Mouse (Mus musculus): Measurements from ENCODE around the gene Kcnab2. TPM values are rescaled to one million over a fixed set of nuclear protein-coding genes. Genes with fewer than 3 reads are reported as not detected.

Kcnab2 gene
- polyA plus RNA-seq, 1 experiment from 2014 or later: 3.8 TPM

GRCm38 (mm10) chr4:152463147-152463546, 14.5 kb downstream of the Kcnab2 start:
- Histone ChIP-seq H3K4me2 (ENCODE audit: low read length) (no peak overlapping the region), H3K36me3 (ENCODE audit: control insufficient read depth, insufficient read depth, low read length) (no peaks in the 10 kb centered on the region), H3K4me1 (replicated peaks; ENCODE audit: control insufficient read depth, insufficient read depth, low read length) (no peaks in the 10 kb centered on the region), H3K27ac (ENCODE audit: low read depth) (no peak overlapping the region), H3K9me3 (ENCODE audit: control insufficient read depth, low read length) (no peaks in the 10 kb centered on the region), H3K9ac (ENCODE audit: low read length) (no peak overlapping the region), H3K4me3 (ENCODE audit: low read depth, low read length) (no peak overlapping the region), H3K27me3 (replicated peaks; ENCODE audit: control insufficient read depth, insufficient read depth, low read length) (no peaks in the 10 kb centered on the region)
- 84% methylated on average over 9 of the region's 9 CpGs for WGBS
- ATAC-seq (replicated peaks; ENCODE audit: low FRiP score, low TSS enrichment, low read depth) (no peak), DNase-seq (ENCODE audit: low spot score) (no peak)

GRCm38 (mm10) chr4:152462516-152462915, 15.2 kb downstream of the Kcnab2 start:
- Histone ChIP-seq H3K36me3 (ENCODE audit: control insufficient read depth, insufficient read depth, low read length) (no peaks in the 10 kb centered on the region), H3K4me2 (ENCODE audit: low read length) (no peak overlapping the region), H3K27me3 (replicated peaks; ENCODE audit: control insufficient read depth, insufficient read depth, low read length) (no peaks in the 10 kb centered on the region), H3K27ac (ENCODE audit: low read depth) (no peak overlapping the region), H3K4me3 (ENCODE audit: low read depth, low read length) (no peak overlapping the region), H3K9ac (ENCODE audit: low read length) (no peak overlapping the region), H3K4me1 (replicated peaks; ENCODE audit: control insufficient read depth, insufficient read depth, low read length) (no peaks in the 10 kb centered on the region), H3K9me3 (ENCODE audit: control insufficient read depth, low read length) (no peaks in the 10 kb centered on the region)
- DNase-seq (ENCODE audit: low spot score): no peak
- 76% methylated on average over 12 of the region's 12 CpGs for WGBS
- ATAC-seq (replicated peaks; ENCODE audit: low FRiP score, low TSS enrichment, low read depth): no peak

- WGBS: 85% methylated on average over 4 of the region's 4 CpGs
Observed at GRCm38 (mm10) chr4:152457673-152458072, 20.0 kb downstream of the Kcnab2 start.

GRCm38 (mm10) chr4:152456609-152457008, 21.1 kb downstream of the Kcnab2 start:
- ATAC-seq (replicated peaks; ENCODE audit: low FRiP score, low TSS enrichment, low read depth) (no peak), DNase-seq (ENCODE audit: low spot score) (no peak)
- Histone ChIP-seq H3K27me3 (replicated peaks; ENCODE audit: control insufficient read depth, insufficient read depth, low read length) (no peaks in the 10 kb centered on the region), H3K4me3 (ENCODE audit: low read depth, low read length) (no peak overlapping the region), H3K4me2 (ENCODE audit: low read length) (no peak overlapping the region), H3K36me3 (ENCODE audit: control insufficient read depth, insufficient read depth, low read length) (no peaks in the 10 kb centered on the region), H3K27ac (ENCODE audit: low read depth) (no peak overlapping the region), H3K9me3 (ENCODE audit: control insufficient read depth, low read length) (no peaks in the 10 kb centered on the region), H3K4me1 (replicated peaks; ENCODE audit: control insufficient read depth, insufficient read depth, low read length) (no peaks in the 10 kb centered on the region), H3K9ac (ENCODE audit: low read length) (no peak overlapping the region)
- 75% methylated on average over 18 of the region's 18 CpGs for WGBS

More at GRCm38 (mm10) chr4:152457673-152458072, 20.0 kb downstream of the Kcnab2 start:
- H3K4me3 ChIP-seq (ENCODE audit: low read depth, low read length): no peak overlapping the region
- no peaks in the 10 kb centered on the region for H3K4me1 ChIP-seq (replicated peaks; ENCODE audit: control insufficient read depth, insufficient read depth, low read length)
- ATAC-seq (replicated peaks; ENCODE audit: low FRiP score, low TSS enrichment, low read depth) (no peak), DNase-seq (ENCODE audit: low spot score) (no peak)
- H3K27me3 ChIP-seq (replicated peaks; ENCODE audit: control insufficient read depth, insufficient read depth, low read length): no peaks in the 10 kb centered on the region
- H3K4me2 ChIP-seq (ENCODE audit: low read length): no peak overlapping the region
- H3K27ac ChIP-seq (ENCODE audit: low read depth): no peak overlapping the region
- no peaks in the 10 kb centered on the region for H3K9me3 ChIP-seq (ENCODE audit: control insufficient read depth, low read length)
- H3K9ac ChIP-seq (ENCODE audit: low read length): no peak overlapping the region
- no peaks in the 10 kb centered on the region for H3K36me3 ChIP-seq (ENCODE audit: control insufficient read depth, insufficient read depth, low read length)

- Histone ChIP-seq H3K27me3 (replicated peaks; ENCODE audit: control insufficient read depth, insufficient read depth, low read length) (no peaks in the 10 kb centered on the region), H3K9me3 (ENCODE audit: control insufficient read depth, low read length) (no peaks in the 10 kb centered on the region), H3K4me2 (ENCODE audit: low read length) (no peak overlapping the region), H3K27ac (ENCODE audit: low read depth) (no peak overlapping the region), H3K4me1 (replicated peaks; ENCODE audit: control insufficient read depth, insufficient read depth, low read length) (no peaks in the 10 kb centered on the region), H3K36me3 (ENCODE audit: control insufficient read depth, insufficient read depth, low read length) (no peaks in the 10 kb centered on the region), H3K4me3 (ENCODE audit: low read depth, low read length) (no peak overlapping the region), H3K9ac (ENCODE audit: low read length) (no peak overlapping the region)
- ATAC-seq (replicated peaks; ENCODE audit: low FRiP score, low TSS enrichment, low read depth) (no peak), DNase-seq (ENCODE audit: low spot score) (no peak)
- WGBS: 86% methylated on average over 12 of the region's 12 CpGs
Observed at GRCm38 (mm10) chr4:152454153-152454552, 23.5 kb downstream of the Kcnab2 start.

- 53% methylated on average over 10 of the region's 10 CpGs for WGBS
- H3K9ac ChIP-seq (ENCODE audit: low read length): no peak overlapping the region
- no peak overlapping the region for H3K4me3 ChIP-seq (ENCODE audit: low read depth, low read length)
- H3K36me3 ChIP-seq (ENCODE audit: control insufficient read depth, insufficient read depth, low read length): no peaks in the 10 kb centered on the region
- no peaks in the 10 kb centered on the region for H3K4me1 ChIP-seq (replicated peaks; ENCODE audit: control insufficient read depth, insufficient read depth, low read length)
- H3K4me2 ChIP-seq (ENCODE audit: low read length): no peak overlapping the region
- H3K27me3 ChIP-seq (replicated peaks; ENCODE audit: control insufficient read depth, insufficient read depth, low read length): no peaks in the 10 kb centered on the region
- H3K27ac ChIP-seq (ENCODE audit: low read depth): no peak overlapping the region
- DNase-seq (ENCODE audit: low spot score) (no peak), ATAC-seq (replicated peaks; ENCODE audit: low FRiP score, low TSS enrichment, low read depth) (no peak)
- no peaks in the 10 kb centered on the region for H3K9me3 ChIP-seq (ENCODE audit: control insufficient read depth, low read length)
Observed at GRCm38 (mm10) chr4:152453079-152453478, 24.6 kb downstream of the Kcnab2 start.

GRCm38 (mm10) chr4:152451371-152451770, 26.3 kb downstream of the Kcnab2 start:
- Histone ChIP-seq H3K36me3 (ENCODE audit: control insufficient read depth, insufficient read depth, low read length) (no peaks in the 10 kb centered on the region), H3K4me3 (ENCODE audit: low read depth, low read length) (no peak overlapping the region), H3K9ac (ENCODE audit: low read length) (no peak overlapping the region), H3K27me3 (replicated peaks; ENCODE audit: control insufficient read depth, insufficient read depth, low read length) (no peaks in the 10 kb centered on the region), H3K4me1 (replicated peaks; ENCODE audit: control insufficient read depth, insufficient read depth, low read length) (no peaks in the 10 kb centered on the region), H3K9me3 (ENCODE audit: control insufficient read depth, low read length) (no peaks in the 10 kb centered on the region), H3K27ac (ENCODE audit: low read depth) (no peak overlapping the region), H3K4me2 (ENCODE audit: low read length) (no peak overlapping the region)
- 83% methylated on average over 6 of the region's 6 CpGs for WGBS
- no peak for DNase-seq (ENCODE audit: low spot score)
- no peak for ATAC-seq (replicated peaks; ENCODE audit: low FRiP score, low TSS enrichment, low read depth)

GRCm38 (mm10) chr4:152448666-152449018, 29.0 kb downstream of the Kcnab2 start:
- no peak for ATAC-seq (replicated peaks; ENCODE audit: low FRiP score, low TSS enrichment, low read depth)
- WGBS: 70% methylated on average over 8 of the region's 8 CpGs
- Histone ChIP-seq H3K4me3 (ENCODE audit: low read depth, low read length) (no peak overlapping the region), H3K4me2 (ENCODE audit: low read length) (no peak overlapping the region), H3K27ac (ENCODE audit: low read depth) (no peak overlapping the region), H3K36me3 (ENCODE audit: control insufficient read depth, insufficient read depth, low read length) (no peaks in the 10 kb centered on the region), H3K27me3 (replicated peaks; ENCODE audit: control insufficient read depth, insufficient read depth, low read length) (no peaks in the 10 kb centered on the region), H3K9ac (ENCODE audit: low read length) (no peak overlapping the region), H3K9me3 (ENCODE audit: control insufficient read depth, low read length) (no peaks in the 10 kb centered on the region), H3K4me1 (replicated peaks; ENCODE audit: control insufficient read depth, insufficient read depth, low read length) (no peaks in the 10 kb centered on the region)
- no peak for DNase-seq (ENCODE audit: low spot score)

GRCm38 (mm10) chr4:152447731-152448665, 29.7 kb downstream of the Kcnab2 start:
- Histone ChIP-seq H3K9me3 (ENCODE audit: control insufficient read depth, low read length) (no peaks in the 10 kb centered on the region), H3K27me3 (replicated peaks; ENCODE audit: control insufficient read depth, insufficient read depth, low read length) (no peaks in the 10 kb centered on the region), H3K4me3 (ENCODE audit: low read depth, low read length) (no peak overlapping the region), H3K27ac (ENCODE audit: low read depth) (no peak overlapping the region), H3K4me1 (replicated peaks; ENCODE audit: control insufficient read depth, insufficient read depth, low read length) (no peaks in the 10 kb centered on the region), H3K4me2 (ENCODE audit: low read length) (no peak overlapping the region), H3K9ac (ENCODE audit: low read length) (no peak overlapping the region), H3K36me3 (ENCODE audit: control insufficient read depth, insufficient read depth, low read length) (no peaks in the 10 kb centered on the region)
- ATAC-seq (replicated peaks; ENCODE audit: low FRiP score, low TSS enrichment, low read depth) (no peak), DNase-seq (ENCODE audit: low spot score) (no peak)
- 83% methylated on average over 22 of the region's 22 CpGs for WGBS

All from intestine, embryonic 14.5 days (tissue).